Mouse (Mus musculus): Measurements from ENCODE around the gene Pofut1. TPM values are rescaled to one million over a fixed set of nuclear protein-coding genes. Genes with fewer than 3 reads are reported as not detected.

The Pofut1 gene
- 11.8 TPM for polyA plus RNA-seq (2014; fragmentation: Illumina TruSeq; extraction: RNeasy Lipid Tissue Mini Kit (QIAGEN cat#74804); ENCODE audit: low read depth, low replicate concordance)

DNA sequence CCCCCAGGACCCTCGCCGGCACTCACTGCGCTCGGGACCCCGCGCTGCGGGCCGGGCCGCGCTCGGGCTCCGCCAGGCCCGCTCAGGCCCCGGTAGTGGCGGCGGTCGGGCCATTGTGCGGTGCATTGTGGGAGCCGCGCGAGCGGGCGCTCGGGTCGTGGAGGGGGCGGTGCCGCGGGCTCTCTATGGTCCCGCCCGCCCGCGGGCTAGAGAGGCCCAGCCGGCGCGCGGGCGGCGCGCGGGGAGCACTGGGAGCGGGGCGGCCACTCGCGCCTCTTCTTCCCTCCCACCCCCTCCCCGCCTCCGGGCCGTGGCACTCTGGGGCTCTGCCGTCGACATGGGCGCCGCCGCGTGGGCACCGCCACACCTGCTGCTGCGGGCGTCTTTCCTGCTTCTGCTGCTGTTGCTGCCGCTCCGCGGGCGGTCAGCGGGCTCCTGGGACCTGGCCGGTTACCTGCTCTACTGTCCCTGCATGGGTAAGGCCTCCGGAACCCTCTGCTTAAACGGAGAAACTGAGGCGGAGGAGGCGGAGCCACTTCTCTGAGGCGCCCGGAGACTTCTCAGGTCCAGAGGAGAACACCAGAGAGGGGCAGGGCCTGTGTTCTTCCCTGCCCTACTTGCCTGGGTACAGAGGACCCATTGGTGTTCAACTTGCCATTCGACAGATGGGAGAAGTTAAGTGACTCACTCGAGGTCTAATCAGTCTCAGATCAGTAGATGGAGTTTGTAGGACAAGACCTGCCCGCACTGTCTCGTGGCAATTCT lies at the start of gene Pofut1, which contains the start of gene Plagl2:
Gene Pofut1 (plus strand): TSS at position 284 of the 765 bp plus-strand sequence.
Gene Plagl2 (minus strand): TSS at position 177 of the 765 bp plus-strand sequence.

DNA sequence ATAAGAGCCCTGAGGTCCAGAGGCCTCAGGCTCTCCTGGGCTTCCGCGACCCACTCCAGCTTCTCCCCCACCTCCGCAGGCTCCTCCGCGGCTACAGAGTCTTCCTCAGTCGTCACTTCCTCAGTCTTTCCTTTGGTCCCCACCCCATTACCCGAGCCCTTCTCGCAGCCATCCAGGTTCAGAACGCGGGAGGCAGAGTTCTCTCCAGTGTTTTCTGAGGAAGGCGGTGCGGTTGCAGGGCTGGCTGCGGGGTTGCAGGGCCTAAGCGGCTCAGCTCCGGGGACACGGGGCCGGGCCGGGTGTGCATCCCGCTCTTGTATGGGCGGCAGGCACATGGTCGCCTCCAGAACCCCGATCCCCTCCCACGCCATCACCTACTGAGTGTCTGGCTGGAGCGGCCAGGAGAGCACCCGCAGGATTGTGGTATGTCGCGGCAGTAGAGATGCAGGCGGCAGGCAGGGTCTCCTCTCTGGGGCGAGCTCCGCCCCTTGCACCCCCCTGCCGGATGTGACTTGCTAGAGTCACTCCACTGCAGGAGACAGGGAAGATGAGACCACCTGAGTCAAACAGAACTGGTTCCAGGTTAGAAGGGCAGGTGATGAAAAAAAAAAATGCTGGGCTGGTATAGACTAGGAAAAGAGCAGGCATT lies 16.3 kb upstream of the Pofut1 start, which contains the start of gene Tspyl3:
Gene Tspyl3 (minus strand): TSS at position 496 of the 649 bp plus-strand sequence.

GRCm38 (mm10) chr2:153290938-153291928 lies 49.9 kb downstream of the Pofut1 start, which contains the start of gene Kif3b:
Gene Kif3b, plus strand, starts transcription at chr2:153291413.

Other genes with a start within 250 kb of the Pofut1 start
- gene Pdrg1, start 226.1 kb upstream of the Pofut1 start, polyA plus RNA-seq (2014; fragmentation: Illumina TruSeq; extraction: RNeasy Lipid Tissue Mini Kit (QIAGEN cat#74804); ENCODE audit: low read depth, low replicate concordance) = 197 TPM
- gene Xkr7, start 209.7 kb upstream of the Pofut1 start, polyA plus RNA-seq (2014; fragmentation: Illumina TruSeq; extraction: RNeasy Lipid Tissue Mini Kit (QIAGEN cat#74804); ENCODE audit: low read depth, low replicate concordance) = not detected
- gene Ccm2l, start 175.6 kb upstream of the Pofut1 start, polyA plus RNA-seq (2014; fragmentation: Illumina TruSeq; extraction: RNeasy Lipid Tissue Mini Kit (QIAGEN cat#74804); ENCODE audit: low read depth, low replicate concordance) = 30.9 TPM
- gene Hck, start 133.1 kb upstream of the Pofut1 start, polyA plus RNA-seq (2014; fragmentation: Illumina TruSeq; extraction: RNeasy Lipid Tissue Mini Kit (QIAGEN cat#74804); ENCODE audit: low read depth, low replicate concordance) = 2.0 TPM
- gene Tm9sf4, start 80.2 kb upstream of the Pofut1 start, polyA plus RNA-seq (2014; fragmentation: Illumina TruSeq; extraction: RNeasy Lipid Tissue Mini Kit (QIAGEN cat#74804); ENCODE audit: low read depth, low replicate concordance) = 38.6 TPM
- gene Tspyl3, start 16.1 kb upstream of the Pofut1 start, polyA plus RNA-seq (2014; fragmentation: Illumina TruSeq; extraction: RNeasy Lipid Tissue Mini Kit (QIAGEN cat#74804); ENCODE audit: low read depth, low replicate concordance) = 1.5 TPM
- gene Plagl2, start 107 bp upstream of the Pofut1 start, polyA plus RNA-seq (2014; fragmentation: Illumina TruSeq; extraction: RNeasy Lipid Tissue Mini Kit (QIAGEN cat#74804); ENCODE audit: low read depth, low replicate concordance) = 3.6 TPM
- 7.7 TPM for gene Kif3b, start 49.9 kb downstream of the Pofut1 start, polyA plus RNA-seq (2014; fragmentation: Illumina TruSeq; extraction: RNeasy Lipid Tissue Mini Kit (QIAGEN cat#74804); ENCODE audit: low read depth, low replicate concordance)
- gene Asxl1, start 104.3 kb downstream of the Pofut1 start, polyA plus RNA-seq (2014; fragmentation: Illumina TruSeq; extraction: RNeasy Lipid Tissue Mini Kit (QIAGEN cat#74804); ENCODE audit: low read depth, low replicate concordance) = 13.9 TPM

Measured in heart, adult 10 weeks (tissue).